Mouse (Mus musculus): Measurements from ENCODE around the gene Sorcs2. TPM values are rescaled to one million over a fixed set of nuclear protein-coding genes. Genes with fewer than 3 reads are reported as not detected.

Sorcs2 gene
- total RNA-seq, 2 experiments from 2014 or later = 49.2 to 54.8 TPM

GRCm38 (mm10) chr5:36129661-36130060 lies 268.3 kb downstream of the Sorcs2 start:
- Histone ChIP-seq H3K4me3 (no peak overlapping the region), H3K27ac (peak overlapping the region; percentile 68; the same call in 1 of the 2 replicates)
- TF ChIP-seq CTCF (conservative IDR thresholded peaks at IDR 0.05) = no peak
- peak in 1 of 2 experiments; percentile 58 for DNase-seq (ENCODE audit: low spot score in 2 of 2)

GRCm38 (mm10) chr5:36128513-36128912 lies 269.4 kb downstream of the Sorcs2 start:
- H3K27ac ChIP-seq = no peak overlapping the region
- H3K4me3 ChIP-seq = no peak overlapping the region
- no peak for TF ChIP-seq CTCF (conservative IDR thresholded peaks at IDR 0.05)
- no peak for DNase-seq (ENCODE audit: low spot score in 2 of 2)

DNA sequence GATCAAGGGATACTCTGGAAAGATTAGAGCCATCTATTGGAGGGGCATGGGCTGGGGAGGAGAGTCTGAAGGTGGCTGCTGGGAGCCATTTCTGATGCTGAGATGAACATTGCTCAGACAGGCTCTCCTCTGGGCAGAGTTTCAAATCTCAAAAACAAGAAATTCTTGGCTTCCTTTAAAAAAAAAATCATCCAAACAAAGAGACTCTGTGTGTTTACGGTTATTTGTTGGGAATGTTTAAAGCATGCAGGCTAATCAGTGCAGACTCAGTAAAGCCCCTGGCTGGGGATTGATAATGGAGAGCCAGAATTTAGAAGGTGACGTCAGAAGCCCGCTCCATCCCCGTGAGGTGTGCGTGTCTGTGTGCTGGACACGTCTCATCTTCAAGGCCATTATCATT lies 272.9 kb downstream of the Sorcs2 start:
- no peak overlapping the region for H3K4me3 ChIP-seq
- no peak for DNase-seq (ENCODE audit: low spot score in 2 of 2)
- no peak for TF ChIP-seq CTCF (conservative IDR thresholded peaks at IDR 0.05)
- H3K27ac ChIP-seq = no peak overlapping the region

DNA sequence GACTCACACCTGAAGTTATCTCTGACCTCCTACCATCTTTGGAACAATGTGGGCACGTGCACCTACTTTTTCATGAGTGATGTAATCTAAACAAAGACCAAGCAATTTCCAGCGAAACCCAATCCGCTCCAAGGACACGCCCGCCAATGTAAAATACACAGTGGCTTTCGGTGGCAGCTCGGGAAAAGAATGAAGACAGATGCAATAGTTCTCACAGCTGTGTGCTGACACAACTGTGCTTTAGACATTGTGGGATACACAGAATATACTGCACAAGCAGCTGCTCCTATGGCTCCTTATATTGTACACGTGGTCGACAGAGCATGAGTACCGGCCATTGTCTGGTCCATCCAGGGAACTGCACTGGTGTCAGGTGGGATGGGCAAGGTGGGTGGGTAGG lies 275.0 kb downstream of the Sorcs2 start:
- no peak for TF ChIP-seq CTCF (conservative IDR thresholded peaks at IDR 0.05)
- Histone ChIP-seq H3K27ac (no peak overlapping the region), H3K4me3 (no peak overlapping the region)
- no peak for DNase-seq (ENCODE audit: low spot score in 2 of 2)

GRCm38 (mm10) chr5:36120931-36121341 lies 277.0 kb downstream of the Sorcs2 start:
- no peak for TF ChIP-seq CTCF (conservative IDR thresholded peaks at IDR 0.05)
- Histone ChIP-seq H3K4me3 (no peak overlapping the region), H3K27ac (no peak overlapping the region)
- no peak for DNase-seq (ENCODE audit: low spot score in 2 of 2)

DNA sequence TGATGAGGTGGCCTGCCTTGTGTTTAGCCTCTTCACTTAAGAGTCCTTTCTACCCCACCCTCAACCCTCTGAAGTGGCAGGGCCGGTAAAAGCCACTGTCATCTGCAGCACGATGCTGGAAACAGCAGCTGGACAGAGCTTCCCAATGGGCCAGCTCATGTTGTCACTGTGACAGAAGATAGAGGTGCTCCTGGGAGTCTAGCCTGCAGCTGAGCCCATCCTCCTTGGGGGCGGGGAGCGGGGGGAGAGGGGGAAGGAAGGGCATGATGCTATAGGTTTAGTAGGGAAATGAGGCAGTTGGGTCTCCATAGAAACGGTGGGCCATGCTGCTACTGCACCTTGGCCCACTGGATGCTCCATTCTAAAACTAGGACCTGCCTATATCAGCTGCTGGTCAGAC lies 279.9 kb downstream of the Sorcs2 start:
- no peak for TF ChIP-seq CTCF (conservative IDR thresholded peaks at IDR 0.05)
- Histone ChIP-seq H3K4me3 (no peak overlapping the region), H3K27ac (no peak overlapping the region)
- DNase-seq (ENCODE audit: low spot score in 2 of 2) = no peak

GRCm38 (mm10) chr5:36115519-36115918 lies 282.4 kb downstream of the Sorcs2 start:
- no peak overlapping the region for H3K27ac ChIP-seq
- no peak overlapping the region for H3K4me3 ChIP-seq
- no peak for DNase-seq (ENCODE audit: low spot score in 2 of 2)
- no peak for TF ChIP-seq CTCF (conservative IDR thresholded peaks at IDR 0.05)

- no peak for TF ChIP-seq CTCF (conservative IDR thresholded peaks at IDR 0.05)
- DNase-seq (ENCODE audit: low spot score in 2 of 2) = no peak
- Histone ChIP-seq H3K27ac (no peak overlapping the region), H3K4me3 (no peak overlapping the region)
These were observed 284.2 kb downstream of the Sorcs2 start for GRCm38 (mm10) chr5:36113696-36114095.

DNA sequence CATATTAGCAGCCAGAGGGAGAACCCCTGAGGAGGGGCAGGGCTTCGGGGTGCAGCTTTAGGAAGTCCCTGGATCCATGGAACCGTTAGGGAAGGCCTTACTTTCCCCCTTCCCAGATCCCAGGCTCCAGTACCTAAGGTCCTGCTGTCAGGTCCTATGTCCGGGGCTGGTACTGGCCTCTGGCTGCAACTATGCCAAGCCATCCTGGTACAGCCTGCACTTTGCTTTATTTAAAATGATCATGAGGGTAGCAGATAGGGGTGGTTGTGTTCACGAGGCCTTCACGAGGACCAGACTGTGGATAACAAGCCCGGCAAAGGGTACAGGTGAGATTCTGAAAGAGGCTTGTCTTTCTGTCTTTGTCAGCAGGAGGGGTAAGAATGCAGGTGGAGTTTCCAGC lies 285.2 kb downstream of the Sorcs2 start:
- DNase-seq (ENCODE audit: low spot score in 2 of 2) = no peak
- Histone ChIP-seq H3K27ac (no peak overlapping the region), H3K4me3 (no peak overlapping the region)
- no peak for TF ChIP-seq CTCF (conservative IDR thresholded peaks at IDR 0.05)

DNA sequence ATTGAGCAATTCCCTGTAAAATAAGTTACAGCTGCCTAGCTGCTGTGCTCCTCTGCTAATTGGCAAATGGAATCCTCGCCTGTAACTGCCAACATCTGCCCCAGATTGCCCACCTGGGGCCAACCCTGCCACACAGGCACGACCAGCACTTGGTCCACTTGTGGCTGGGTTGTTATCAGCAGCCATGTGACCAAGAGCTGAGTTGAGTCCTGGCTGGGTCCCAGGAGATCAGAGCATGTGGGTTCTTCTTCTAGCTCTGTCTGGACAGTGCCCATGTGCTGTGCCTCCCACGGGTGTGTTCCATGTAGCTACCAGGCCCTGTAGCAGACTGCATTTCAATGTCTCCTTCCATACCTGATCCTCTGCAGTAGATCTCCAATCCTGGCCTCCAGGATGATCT lies 286.4 kb downstream of the Sorcs2 start:
- no peak for TF ChIP-seq CTCF (conservative IDR thresholded peaks at IDR 0.05)
- DNase-seq (ENCODE audit: low spot score in 2 of 2) = no peak
- Histone ChIP-seq H3K27ac (no peak overlapping the region), H3K4me3 (no peak overlapping the region)

DNA sequence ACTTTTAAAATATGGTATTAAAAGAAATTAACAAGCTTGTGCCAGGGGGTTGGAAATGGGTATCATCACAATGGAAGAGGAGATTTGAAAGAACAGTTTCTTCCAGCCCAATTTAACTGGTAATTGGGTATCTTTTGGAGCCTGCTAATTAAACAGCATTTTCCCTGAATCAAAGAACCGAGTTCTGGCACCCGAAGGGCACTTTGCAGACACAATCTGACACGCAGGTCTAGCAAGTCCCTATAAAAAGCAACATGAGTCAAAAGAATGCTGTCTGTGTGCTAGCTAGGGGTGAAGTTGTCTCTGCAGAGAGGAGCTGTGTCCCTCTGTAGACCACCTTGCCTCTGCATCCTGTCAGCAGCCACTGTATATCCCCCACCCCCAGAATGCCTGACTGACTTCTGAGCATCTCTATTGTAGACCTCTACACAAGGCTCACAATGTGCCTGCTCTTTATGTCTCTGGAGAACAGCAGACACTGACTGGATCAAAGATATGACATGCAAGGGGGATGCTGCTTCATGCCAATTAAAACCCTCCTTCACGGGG lies 289.5 kb downstream of the Sorcs2 start:
- TF ChIP-seq CTCF (conservative IDR thresholded peaks at IDR 0.05) = no peak
- H3K4me3 ChIP-seq = no peak overlapping the region
- no peak for DNase-seq (ENCODE audit: low spot score in 2 of 2)
- H3K27ac ChIP-seq = peak overlapping the region; percentile 37; the same call in 1 of the 2 replicates

DNA sequence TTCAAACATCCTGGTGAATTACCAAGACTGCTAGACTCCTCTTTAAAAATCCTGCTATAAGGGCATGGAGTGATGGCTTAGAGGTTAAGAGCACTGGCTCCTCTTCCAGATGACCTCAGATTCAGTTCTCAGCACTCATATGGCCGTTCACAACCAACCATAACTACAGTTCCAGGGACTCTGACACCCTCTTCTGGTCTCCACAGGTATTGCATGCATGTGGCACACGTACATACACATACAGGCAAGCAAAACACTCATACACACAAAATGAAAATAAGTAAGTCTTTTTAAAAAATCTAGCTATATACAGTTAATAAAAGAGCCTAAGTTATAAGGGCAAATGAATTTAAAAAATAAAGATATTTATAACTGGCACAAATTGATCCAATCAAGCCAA lies 294.5 kb downstream of the Sorcs2 start:
- TF ChIP-seq CTCF (conservative IDR thresholded peaks at IDR 0.05) = peak; percentile 60
- H3K4me3 ChIP-seq = no peak overlapping the region
- no peak for DNase-seq (ENCODE audit: low spot score in 2 of 2)
- no peak overlapping the region for H3K27ac ChIP-seq

GRCm38 (mm10) chr5:36101129-36101528 lies 296.8 kb downstream of the Sorcs2 start:
- H3K27ac ChIP-seq = no peak overlapping the region
- no peak overlapping the region for H3K4me3 ChIP-seq
- TF ChIP-seq CTCF (conservative IDR thresholded peaks at IDR 0.05) = no peak
- no peak for DNase-seq (ENCODE audit: low spot score in 2 of 2)

DNA sequence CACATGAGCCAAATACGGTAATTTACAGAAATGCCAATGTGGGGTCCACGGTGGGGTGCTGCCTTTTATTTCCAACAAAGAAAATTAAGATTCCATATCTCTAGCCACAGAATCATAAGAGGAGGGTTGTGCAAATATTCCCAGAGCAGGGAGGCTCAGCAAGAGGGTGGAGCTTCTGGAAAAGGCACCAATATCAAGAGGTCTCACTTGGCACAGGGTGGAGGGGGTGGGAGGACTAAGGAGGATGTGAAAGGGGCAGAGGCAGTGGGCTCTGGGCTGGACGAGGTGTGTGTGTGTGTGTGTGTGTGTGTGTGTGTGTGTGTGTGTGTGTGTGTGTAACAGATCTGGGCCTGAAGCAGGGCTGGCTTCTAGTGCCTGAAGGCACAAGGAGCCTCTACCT lies 297.5 kb downstream of the Sorcs2 start:
- no peak for DNase-seq (ENCODE audit: low spot score in 2 of 2)
- no peak for TF ChIP-seq CTCF (conservative IDR thresholded peaks at IDR 0.05)
- Histone ChIP-seq H3K4me3 (no peak overlapping the region), H3K27ac (no peak overlapping the region)

DNA sequence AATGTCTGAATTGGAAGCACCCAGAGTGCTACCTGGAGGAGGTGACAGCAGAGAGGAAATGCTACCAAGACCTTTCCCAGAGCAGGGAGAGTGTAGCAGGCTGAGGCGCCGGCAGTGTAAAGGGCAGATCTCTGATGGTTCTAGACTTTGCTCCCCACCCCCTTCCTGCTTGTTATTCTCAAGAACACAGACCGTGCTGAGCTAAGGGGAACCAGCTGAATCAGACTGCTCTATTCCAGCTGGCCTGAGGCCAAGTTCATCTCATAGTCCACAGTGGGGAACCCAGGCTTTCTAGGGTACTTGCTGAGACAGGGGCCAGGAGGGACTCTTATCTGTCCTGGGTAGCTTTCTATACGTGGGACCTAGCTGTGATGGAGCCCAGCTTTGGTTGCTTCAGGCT lies 298.3 kb downstream of the Sorcs2 start:
- Histone ChIP-seq H3K4me3 (no peak overlapping the region), H3K27ac (no peak overlapping the region)
- no peak for TF ChIP-seq CTCF (conservative IDR thresholded peaks at IDR 0.05)
- DNase-seq (ENCODE audit: low spot score in 2 of 2) = peak in 1 of 2 experiments; percentile 25
